Mouse (Mus musculus): Measurements from ENCODE around the gene Dpm3.

GRCm38 (mm10) chr3:89226900-89227299 is 32.3 kb upstream of the Dpm3 start, which contains the start of gene Mtx1:
- TF ChIP-seq CTCF (IDR thresholded peaks at IDR 0.05; ENCODE audit: extremely low read depth, insufficient read length, insufficient replicate concordance, low read depth, low read length), result no peak
- no peak for TF ChIP-seq POLR2A (IDR thresholded peaks at IDR 0.05; ENCODE audit: low read depth, low read length)

Measured in small intestine, adult 2 months (tissue).